Mouse (Mus musculus) small intestine, adult 2 months (tissue): ENCODE results near the gene Itih1.

ENCODE experiments used
- CTCF ChIP-seq: fragments of 200-500 bp; IDR thresholded peaks from 2 replicates; pipeline ENCODE4 v1.5.1; 2012; ENCODE audit warnings: low read depth, mild to moderate bottlenecking, control low read depth, inconsistent platforms, low read length, moderate library complexity, mixed read lengths; ENCODE audit not compliant: insufficient replicate concordance, insufficient read length; ENCODE audit errors: extremely low read depth
- POLR2A ChIP-seq: fragments of 200-500 bp; IDR thresholded peaks from 2 replicates; pipeline ENCODE4 v1.6.1; 2012; ENCODE audit warnings: low read depth, mild to moderate bottlenecking, control low read depth, inconsistent platforms, low read length, moderate library complexity

- peak; percentile 22; the same call in 1 of the 2 replicates for TF ChIP-seq CTCF
- TF ChIP-seq POLR2A = no peak
Measured at GRCm38 (mm10) chr14:30880811-30881717, 62.0 kb downstream of the Itih1 start.
